Mouse (Mus musculus) erythroid progenitor cell, adult 5-6 weeks (primary cell): Measurements from ENCODE around the gene Npnt. TPM values are rescaled to one million over a fixed set of nuclear protein-coding genes. Genes with fewer than 3 reads are reported as not detected.

Source experiments
- ATAC-seq: replicated peaks from 2 replicates; pipeline ENCODE4 v1.8.0; 2016; ENCODE audit warnings: moderate number of reproducible peaks, mild to moderate bottlenecking, moderate TSS enrichment, inconsistent platforms; ENCODE audit not compliant: poor library complexity, low FRiP score, severe bottlenecking
- total RNA-seq, 2 experiments: library from RNA; stranded (forward) in 1 of 2; stranded (reverse) in 1 of 2; fragments of 150-400 nt in 1 of 2; fragments of 186-747, 209-891 nt in 1 of 2; gene quantifications; 2 replicates each; pipeline versions ENCODE4 v1.2.3 to v1.2.4; 2015 to 2017; ENCODE audit warnings: low replicate concordance in 2 of 2

Gene Npnt
- total RNA-seq, 2 experiments from 2014 or later, result not detected

- ATAC-seq, result no peak
Measured at GRCm38 (mm10) chr3:132864329-132864919, 85.7 kb downstream of the Npnt start.

- no peak for ATAC-seq
Measured at GRCm38 (mm10) chr3:132863843-132864242, 86.2 kb downstream of the Npnt start.

GRCm38 (mm10) chr3:132860796-132861195 is 89.3 kb downstream of the Npnt start:
- no peak for ATAC-seq

- ATAC-seq, result no peak
Measured at GRCm38 (mm10) chr3:132859573-132859972, 90.5 kb downstream of the Npnt start.

GRCm38 (mm10) chr3:132858849-132859248 is 91.2 kb downstream of the Npnt start:
- ATAC-seq, result no peak

- no peak for ATAC-seq
Measured at GRCm38 (mm10) chr3:132856651-132857050, 93.4 kb downstream of the Npnt start.

GRCm38 (mm10) chr3:132855458-132856212 is 94.5 kb downstream of the Npnt start:
- ATAC-seq, result no peak

- no peak for ATAC-seq
Measured at GRCm38 (mm10) chr3:132854271-132854670, 95.8 kb downstream of the Npnt start.

GRCm38 (mm10) chr3:132851841-132852728 is 98.0 kb downstream of the Npnt start:
- no peak for ATAC-seq

- ATAC-seq, result no peak
Measured at GRCm38 (mm10) chr3:132851417-132851816, 98.7 kb downstream of the Npnt start.

GRCm38 (mm10) chr3:132850431-132850830 is 99.7 kb downstream of the Npnt start:
- ATAC-seq, result no peak

GRCm38 (mm10) chr3:132849669-132850068 is 100.4 kb downstream of the Npnt start:
- no peak for ATAC-seq

GRCm38 (mm10) chr3:132842676-132843075 is 107.4 kb downstream of the Npnt start:
- no peak for ATAC-seq

GRCm38 (mm10) chr3:132839516-132839915 is 110.6 kb downstream of the Npnt start:
- ATAC-seq, result no peak

- no peak for ATAC-seq
Measured at GRCm38 (mm10) chr3:132838656-132839417, 111.3 kb downstream of the Npnt start.

GRCm38 (mm10) chr3:132837134-132837533 is 113.0 kb downstream of the Npnt start:
- ATAC-seq, result no peak

- no peak for ATAC-seq
Measured at GRCm38 (mm10) chr3:132835118-132835794, 114.8 kb downstream of the Npnt start.
